Mouse (Mus musculus): ENCODE measurements around the gene Hoxc12.

DNA sequence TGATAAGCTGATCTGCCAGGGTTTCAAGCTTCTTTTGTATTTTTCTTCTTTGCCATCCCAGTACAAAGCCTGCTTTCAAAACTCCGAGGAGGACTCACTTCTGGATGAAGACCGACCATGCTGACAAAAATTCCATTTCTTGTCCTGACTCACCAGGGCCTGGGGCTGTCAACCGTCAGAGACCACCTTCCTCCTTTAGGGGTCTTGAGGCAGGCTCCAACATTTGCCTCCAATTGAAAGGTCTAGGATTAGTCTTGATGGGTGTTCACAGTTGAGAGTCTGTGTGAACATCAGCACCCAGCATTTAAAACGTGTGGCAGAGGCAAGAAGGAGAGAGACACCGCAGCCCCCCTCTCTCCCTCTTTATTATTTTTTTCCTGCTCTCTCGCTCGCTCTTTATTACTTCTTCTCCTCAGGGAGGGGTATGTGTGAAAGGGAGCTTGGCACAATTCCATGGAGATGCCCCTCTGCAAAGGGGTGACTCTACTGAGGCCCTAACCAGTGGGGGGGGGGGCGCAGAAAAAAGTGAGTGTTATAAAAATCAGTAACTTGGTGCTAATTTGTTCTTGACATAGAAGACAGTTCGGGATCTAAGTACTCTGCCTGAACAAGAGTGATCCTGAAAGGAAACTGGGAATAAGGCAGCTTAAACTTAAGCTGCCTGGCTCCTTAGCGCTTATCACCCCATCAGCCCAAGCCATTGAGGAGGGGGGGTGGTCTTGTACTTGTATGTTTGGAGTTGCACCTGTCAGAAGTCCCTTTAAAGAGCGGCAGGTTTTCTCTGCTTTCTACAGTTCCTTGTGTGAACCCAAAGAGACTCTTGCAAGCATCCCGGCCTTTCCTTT lies 17.0 kb upstream of the Hoxc12 start:
- TF ChIP-seq CTCF (IDR thresholded peaks at IDR 0.05; ENCODE audit: control insufficient read depth, insufficient read depth, insufficient read length) = no peak
- no peak for TF ChIP-seq MYOG (IDR thresholded peaks at IDR 0.05; ENCODE audit: control insufficient read depth, extremely low read depth, insufficient read length)
